Mouse (Mus musculus) right cerebral cortex, postnatal 10 days (tissue): ENCODE measurements at regions not wholly inside any gene's neighbourhood (a gene's known extent, or its start where the extent isn't known, plus 50 kb on each side); places are given as distances from the start of the nearest gene placed in this dataset.
A peak's percentile ranks its signal among the peaks of the same experiment; 100 is the strongest.

Source experiments
- DNase-seq, 2 experiments: peaks; one replicate each; pipeline ENCODE4 v3.0.0; 2021; ENCODE audit warnings: low spot score in 2 of 2

DNA sequence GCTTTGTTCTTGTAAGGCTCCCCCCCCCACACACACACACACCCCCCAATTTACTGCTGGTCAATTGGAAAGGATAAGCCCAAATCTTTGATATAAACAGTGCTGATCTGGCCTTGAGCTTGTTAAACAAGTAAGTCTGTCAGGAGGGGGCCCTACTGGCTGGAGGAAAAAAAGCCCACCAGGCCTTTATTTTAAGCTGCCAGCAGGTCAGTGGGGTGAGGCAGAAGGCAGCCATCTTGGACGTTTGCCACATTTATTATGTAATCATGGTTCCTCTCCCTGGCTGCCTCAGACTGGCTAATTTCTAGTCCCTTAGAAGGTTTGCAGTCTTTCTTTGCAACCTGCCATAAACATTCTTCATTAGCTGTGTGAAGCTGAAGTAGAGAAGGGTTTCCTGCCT, 75.9 kb upstream of the Med14 start:
- DNase-seq, result no peak

DNA sequence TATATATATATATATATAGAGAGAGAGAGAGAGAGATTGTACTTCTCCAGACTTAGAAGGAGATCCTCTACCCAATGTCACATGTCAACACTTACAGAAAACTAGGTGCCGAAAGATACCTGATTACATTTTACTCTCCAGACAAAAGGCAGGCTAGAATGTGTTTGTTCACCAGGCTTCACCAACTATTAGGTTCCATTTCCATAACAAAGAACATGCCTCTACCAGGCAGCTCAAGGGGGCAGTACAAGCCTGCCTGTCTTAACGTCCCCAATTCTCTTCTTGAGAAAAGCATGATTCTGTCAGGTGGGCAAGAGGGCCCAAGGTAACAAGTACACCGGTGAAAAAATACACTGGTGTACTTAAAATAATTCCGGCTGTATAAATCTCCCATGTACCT, 72.8 kb upstream of the Med14 start:
- DNase-seq, result no peak

GRCm38 (mm10) chrX:12832709-12833108, 70.8 kb upstream of the Med14 start:
- no peak for DNase-seq

DNA sequence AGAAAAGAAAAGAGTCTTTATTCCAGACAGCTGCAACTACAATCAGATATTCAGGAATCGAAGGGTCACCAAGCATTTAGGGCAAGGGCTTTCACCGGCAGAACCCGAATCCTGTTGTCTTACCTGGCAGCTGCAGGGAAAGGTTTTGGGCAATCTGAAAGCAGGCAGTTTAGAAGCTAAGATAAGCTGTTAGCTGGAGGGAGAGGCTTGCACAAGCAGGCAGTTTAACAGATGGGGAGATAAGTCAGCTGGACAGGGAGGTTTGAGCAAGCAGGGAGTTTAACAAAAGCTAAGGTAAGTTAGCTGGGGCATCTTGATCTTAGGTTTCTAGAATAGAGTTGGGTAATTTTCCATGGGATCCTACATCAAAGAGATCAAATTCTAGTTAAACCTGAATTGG, 67.3 kb upstream of the Med14 start:
- DNase-seq, result no peak

GRCm38 (mm10) chrX:12827299-12827872, 65.5 kb upstream of the Med14 start:
- DNase-seq, result no peak

- no peak for DNase-seq
These were observed 64.8 kb upstream of the Med14 start for GRCm38 (mm10) chrX:12826646-12827045.

DNA sequence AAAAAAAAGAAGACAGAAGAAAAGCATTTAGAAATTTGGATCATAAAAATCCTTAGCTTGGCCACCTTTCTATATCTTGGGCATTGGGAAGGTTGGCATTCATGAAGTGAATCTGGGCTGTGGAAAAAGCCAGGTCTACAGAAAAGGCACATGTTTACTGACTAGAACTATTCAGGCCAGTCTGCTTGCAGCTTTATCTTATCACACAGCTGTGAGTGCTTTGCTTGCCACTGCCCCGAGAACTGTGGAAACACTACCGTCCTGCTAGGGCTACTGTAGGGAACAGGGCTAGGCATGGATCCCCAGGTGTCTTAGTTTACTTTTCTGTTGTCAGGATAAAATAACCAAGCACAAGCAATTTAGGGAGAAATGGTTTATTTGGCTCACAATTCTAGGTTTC, 63.4 kb upstream of the Med14 start:
- no peak for DNase-seq

GRCm38 (mm10) chrX:12824497-12824896, 62.6 kb upstream of the Med14 start:
- peak in 1 of 2 experiments; percentile 23 for DNase-seq

GRCm38 (mm10) chrX:12822777-12823176, 60.9 kb upstream of the Med14 start:
- no peak for DNase-seq

DNA sequence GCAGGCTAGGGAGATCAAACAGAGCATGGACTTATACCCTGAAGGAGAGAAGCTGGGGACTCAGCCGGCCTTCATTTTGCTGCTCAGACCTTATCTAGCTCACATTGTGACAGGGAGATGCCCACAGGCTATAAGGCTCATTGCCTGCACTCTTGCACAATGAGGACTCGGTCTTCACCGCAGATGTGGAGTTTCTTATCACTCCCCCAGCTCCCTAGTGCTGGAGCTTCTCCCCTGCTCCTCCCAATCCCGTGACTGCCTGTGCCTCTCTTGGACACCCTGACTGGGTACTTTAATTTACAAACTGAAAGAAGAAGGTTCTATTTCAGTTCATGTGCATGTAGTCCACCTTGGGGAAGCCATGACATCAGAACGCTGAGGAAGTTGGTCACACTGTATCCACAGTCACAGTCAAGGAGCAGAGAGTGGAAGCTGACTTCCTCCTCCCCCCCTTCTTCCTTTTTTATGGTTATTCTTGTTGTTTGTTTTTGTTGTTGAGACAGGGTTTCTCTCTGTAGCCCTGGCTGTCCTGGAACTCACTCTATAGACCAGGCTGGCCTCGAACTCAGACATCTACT, 51.3 kb upstream of the Med14 start:
- no peak for DNase-seq
